Mouse (Mus musculus): ENCODE measurements around the gene Gpc3.
"Not testable (repeated sequence)": the region's sequence is repeated elsewhere in the genome, so short reads cannot be mapped to it uniquely, and the experiment has no call there.

Gene Gpc3

DNA sequence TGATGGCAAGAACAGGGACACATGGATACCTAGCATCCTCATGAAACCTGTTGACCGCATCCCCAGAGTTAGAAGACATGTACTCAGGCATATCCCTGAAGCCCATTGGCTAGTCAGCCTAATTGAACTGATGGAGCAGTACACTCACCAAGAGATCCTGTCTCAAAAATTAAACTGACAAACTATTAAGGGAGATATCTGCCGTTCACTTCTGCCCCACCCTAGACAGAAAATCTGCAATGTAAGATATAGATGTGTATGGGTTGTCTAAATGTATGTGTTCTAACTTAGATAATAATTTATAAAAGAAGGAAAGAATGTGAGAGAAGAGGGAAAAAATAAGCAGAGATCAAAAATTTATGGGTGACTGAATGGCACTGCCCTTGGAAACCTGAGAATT is 212.6 kb downstream of the Gpc3 start:
- no peak for DNase-seq (ENCODE audit: low spot score)

- DNase-seq (ENCODE audit: low spot score): no peak
Observed at GRCm38 (mm10) chrX:52375129-52375528, 238.6 kb downstream of the Gpc3 start.

GRCm38 (mm10) chrX:52374209-52374608 is 239.5 kb downstream of the Gpc3 start:
- no peak for DNase-seq (ENCODE audit: low spot score)

DNA sequence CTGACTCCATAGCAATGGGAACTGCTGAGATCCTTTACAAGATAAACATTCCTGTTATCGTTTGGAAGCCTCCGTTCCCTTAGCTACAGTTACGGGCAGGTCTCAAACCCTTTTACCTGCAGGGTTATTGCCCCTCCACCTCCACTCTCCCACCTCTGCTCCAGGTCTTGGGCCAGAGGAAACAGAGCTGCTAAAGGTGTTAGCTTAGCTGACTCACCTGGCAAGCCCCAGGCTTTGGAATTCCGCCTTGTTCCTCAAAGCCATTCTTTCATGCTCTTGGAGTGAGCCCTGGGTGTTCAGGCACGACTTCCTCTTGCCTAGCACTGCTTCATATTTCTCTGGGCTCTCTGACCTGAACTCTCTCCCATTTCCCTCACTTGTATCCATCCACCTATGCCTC is 241.3 kb downstream of the Gpc3 start:
- no peak for DNase-seq (ENCODE audit: low spot score)

DNA sequence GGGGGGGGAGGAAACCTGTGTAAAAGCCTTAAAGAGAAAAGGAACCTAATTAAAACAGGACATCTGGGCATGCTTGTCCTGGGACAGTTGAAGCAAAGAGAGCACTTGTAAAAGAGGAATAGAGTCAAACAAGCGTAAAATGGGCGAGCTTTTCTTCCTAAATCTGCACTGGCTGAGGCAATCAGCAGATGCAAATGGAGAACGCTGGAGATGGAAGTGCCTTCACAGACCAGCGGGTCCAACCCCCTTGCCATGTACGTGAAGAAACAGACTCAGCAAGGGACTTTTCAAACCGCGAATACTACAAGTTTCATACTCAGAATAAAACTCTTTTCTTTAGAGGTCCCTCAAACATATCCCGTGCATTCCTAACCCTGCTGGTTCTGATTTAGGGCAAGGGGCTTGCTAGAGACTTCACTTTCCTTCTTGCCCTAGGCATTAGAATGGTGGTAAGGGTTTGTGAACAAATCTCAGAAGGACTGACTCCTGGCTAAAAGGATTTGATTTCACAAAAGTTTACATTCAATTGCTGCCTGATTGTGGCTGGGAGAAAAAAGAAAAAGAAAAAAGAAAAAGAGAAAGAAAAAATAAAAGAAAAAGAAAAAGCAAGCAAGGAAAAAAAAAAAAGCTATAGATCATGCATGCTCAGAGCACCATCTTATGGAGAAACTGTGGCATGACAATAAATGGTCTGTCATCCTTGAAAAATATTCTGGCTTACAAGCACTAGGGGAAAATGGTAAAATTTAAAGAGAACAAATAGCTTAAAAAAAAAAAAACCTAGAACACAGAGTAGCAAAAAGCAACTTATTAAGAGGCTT is 243.6 kb downstream of the Gpc3 start:
- no peak for DNase-seq (ENCODE audit: low spot score)

DNA sequence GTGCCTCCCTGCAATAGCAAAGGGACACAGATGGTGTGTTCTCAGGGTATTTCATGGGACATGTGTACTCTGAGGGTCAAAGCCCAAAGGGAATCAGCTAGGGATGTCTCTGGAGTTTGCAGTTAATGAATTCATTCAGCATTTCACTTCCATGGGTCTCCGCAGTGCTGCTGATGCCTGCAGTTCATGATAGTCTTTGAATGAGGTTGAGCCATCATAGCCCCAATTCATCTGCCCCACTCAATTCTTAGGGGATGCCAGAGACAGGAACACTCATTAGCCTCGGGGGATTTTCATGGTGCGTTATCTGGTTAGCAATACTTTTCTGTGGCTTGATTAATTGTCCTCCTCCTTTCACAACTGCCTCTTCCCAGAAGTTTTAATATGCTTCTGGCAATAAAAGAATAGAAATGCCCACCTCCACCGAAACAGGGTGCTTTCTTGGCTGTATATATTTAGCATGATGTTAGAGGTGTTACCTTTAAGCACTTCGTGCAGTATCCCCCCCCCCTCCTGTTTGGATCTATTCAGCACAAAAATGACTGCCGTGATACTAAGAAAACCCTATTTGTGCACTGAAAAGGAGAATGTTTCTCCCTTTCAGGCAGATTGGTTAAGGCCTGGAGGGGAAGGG is 244.3 kb downstream of the Gpc3 start:
- no peak for DNase-seq (ENCODE audit: low spot score)

DNA sequence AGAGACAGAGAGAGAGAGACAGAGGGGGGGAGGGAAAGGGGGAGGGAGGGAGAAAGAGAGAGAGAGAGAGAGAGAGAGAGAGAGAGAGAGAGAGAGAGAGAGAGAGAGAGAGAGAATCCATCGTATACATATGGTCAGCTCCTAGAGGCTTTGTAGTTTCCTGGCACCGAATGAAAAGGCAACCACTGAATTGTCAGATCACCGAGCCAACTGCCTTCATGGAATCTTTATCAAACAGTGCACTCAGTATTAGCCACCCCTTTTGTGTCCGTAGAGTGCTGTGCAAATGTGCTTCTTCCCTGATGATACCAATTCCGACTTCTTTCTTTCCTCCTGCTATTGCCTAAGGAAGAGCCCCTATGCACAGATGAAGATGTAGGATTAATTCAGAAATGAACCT is 246.9 kb downstream of the Gpc3 start:
- DNase-seq (ENCODE audit: low spot score): no peak

DNA sequence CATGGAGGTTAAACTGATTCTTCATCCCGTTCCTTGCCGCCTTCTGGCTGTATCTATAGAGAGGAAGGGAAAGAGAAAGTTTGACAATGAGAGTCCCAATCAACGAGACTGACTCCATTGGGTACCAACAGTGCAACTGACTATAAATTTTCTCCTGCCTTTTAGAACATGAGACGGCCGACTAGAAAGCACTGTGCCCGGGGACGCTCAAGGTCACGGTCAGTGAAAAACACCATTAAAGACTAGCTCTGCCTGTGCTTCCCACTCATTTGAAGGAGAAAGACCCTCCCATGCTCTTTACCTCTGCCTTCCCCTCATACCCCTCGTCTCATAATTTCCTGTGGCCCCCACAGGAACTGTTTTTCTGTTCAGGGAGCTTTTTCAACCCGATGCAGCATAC is 248.0 kb downstream of the Gpc3 start:
- DNase-seq (ENCODE audit: low spot score): no peak

GRCm38 (mm10) chrX:52362241-52363011 is 251.3 kb downstream of the Gpc3 start:
- DNase-seq (ENCODE audit: low spot score): no peak

DNA sequence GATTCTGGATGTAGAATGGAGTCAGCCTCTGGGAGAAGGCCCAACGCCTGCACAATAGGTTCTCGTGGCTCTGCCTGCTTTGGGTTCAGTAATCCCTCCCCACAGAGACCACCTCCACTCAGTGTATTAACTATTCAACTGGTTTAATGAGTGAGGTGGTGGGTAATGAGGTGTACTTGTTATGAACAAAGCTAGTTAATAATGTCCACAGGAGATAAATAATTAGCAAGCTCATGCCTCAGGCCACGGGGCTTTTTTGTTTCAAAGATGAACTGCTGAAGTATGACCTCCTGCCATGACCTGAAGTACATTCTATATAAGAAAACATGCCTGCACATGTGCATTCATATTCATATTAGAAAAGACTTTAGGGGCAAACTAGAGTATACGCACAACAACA is 260.8 kb downstream of the Gpc3 start:
- DNase-seq (ENCODE audit: low spot score): no peak

DNA sequence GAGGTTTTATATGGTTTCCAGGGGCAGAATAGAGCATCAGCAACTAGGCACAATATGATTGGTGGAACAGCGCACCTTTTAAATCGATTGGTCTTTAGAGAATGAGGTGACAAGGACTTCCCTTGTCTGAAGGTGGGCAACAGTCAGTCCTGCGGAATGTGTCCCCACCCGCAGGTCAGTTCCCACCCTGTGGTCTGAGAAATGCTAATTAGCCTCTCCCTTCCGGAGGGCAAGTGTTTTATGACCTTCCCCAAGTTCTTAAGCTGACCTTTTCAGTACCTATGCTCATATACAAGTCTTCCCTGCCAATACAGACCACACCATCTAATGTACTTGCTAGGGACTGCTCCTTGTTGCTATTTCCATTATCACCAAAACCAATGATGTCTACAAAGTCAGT is 263.1 kb downstream of the Gpc3 start:
- not testable (repeated sequence) for DNase-seq (ENCODE audit: low spot score)

DNA sequence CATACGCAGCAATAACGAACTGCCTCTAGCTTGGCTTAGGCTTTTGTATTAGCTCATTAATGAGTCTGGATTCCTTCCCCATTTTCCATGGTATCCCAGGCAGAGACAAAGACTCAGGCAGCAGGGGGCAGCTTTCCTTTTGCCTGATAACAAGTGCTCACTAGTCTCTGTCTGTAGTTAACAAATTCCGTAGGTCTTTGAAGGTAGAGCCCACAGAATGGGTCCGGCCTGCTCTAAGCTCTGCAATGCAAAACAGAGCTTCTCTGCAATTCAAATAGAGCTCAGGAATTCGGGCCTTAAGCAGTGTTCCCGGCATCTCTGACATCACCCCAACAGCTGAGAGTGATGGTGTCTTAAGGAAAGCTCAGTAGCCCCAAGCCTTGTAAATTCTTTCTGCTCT is 265.0 kb downstream of the Gpc3 start:
- DNase-seq (ENCODE audit: low spot score): no peak

GRCm38 (mm10) chrX:52344018-52344417 is 269.7 kb downstream of the Gpc3 start:
- no peak for DNase-seq (ENCODE audit: low spot score)

DNA sequence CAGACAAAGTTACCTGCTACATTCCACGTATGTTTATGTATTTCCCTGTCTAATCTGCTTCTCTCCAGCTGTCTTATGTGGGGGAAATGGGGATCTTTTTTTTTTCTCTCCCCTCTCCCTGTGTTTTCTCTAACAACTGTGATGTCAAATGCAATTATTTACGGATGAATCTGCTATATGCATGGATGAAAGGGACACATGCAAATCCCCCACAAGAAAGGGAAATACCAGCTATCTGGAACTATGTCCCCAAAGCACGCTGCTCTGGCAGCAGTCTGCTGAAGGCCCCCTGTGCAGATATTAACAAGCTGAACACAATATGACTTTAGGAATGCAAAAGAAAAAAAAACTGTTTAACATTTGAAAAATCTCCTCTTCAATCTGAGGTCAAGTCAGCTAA is 273.5 kb downstream of the Gpc3 start:
- DNase-seq (ENCODE audit: low spot score): no peak

GRCm38 (mm10) chrX:52321791-52322190 is 292.0 kb downstream of the Gpc3 start:
- no peak for DNase-seq (ENCODE audit: low spot score)

- no peak for DNase-seq (ENCODE audit: low spot score)
Observed at GRCm38 (mm10) chrX:52320653-52321052, 293.1 kb downstream of the Gpc3 start.

DNA sequence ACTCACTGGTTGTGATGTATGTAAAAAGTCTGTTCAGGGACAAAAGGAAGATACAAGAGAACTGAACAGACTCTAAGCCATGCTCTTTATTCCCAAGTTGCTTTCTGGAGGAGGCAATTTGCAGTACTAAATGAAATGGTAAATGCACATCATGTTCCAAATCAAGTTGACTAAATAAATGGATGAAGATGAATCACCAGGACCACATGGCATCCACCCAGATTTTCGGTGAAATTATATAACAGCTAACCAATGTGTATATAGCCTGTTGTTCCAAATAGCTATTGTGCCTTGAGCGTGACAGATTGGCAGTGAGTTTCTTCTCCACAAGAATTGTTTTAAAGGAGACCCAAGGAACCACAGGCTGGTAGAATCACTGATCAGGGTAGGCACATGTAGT is 302.8 kb downstream of the Gpc3 start:
- DNase-seq (ENCODE audit: low spot score): no peak

GRCm38 (mm10) chrX:52305226-52305625 is 308.5 kb downstream of the Gpc3 start:
- DNase-seq (ENCODE audit: low spot score): no peak

DNA sequence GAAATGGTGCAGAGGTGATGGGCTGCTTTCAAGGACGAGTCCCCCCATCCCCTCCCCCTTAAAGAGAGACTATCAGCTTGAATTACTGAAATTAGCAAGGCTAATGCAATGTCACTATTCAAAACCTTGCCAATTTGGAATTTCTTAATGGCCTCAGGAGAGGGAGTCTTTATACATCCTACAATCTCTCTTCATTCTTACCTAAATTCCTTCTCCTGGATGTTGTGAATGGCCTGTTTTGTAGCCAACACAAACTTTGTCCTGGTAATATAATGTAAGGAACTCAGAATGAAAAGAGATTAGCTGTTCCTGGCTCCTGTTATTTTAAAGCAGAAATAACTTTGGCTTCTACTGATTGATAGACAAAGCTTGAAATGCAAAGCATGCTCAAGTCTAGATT is 325.0 kb downstream of the Gpc3 start:
- no peak for DNase-seq (ENCODE audit: low spot score)

DNA sequence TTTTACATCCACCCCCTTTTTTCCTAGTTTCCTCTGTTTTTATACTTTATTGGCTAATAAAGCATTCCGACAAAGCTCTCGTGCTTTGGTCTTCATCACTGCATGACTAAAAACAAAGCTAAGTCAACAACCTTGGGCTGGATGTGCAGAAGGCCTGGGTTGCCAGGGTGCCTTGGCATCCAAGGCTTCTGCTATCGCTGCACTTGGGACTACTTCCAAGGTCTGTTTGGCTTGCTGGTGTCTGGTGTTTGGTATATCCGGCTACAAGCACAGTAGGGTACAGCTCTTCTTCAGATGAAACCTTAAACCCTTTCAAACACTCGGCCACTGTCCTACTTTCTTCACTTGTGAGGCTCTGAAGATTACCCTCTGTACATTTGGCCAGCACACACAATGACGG is 325.8 kb downstream of the Gpc3 start:
- DNase-seq (ENCODE audit: low spot score): no peak

DNA sequence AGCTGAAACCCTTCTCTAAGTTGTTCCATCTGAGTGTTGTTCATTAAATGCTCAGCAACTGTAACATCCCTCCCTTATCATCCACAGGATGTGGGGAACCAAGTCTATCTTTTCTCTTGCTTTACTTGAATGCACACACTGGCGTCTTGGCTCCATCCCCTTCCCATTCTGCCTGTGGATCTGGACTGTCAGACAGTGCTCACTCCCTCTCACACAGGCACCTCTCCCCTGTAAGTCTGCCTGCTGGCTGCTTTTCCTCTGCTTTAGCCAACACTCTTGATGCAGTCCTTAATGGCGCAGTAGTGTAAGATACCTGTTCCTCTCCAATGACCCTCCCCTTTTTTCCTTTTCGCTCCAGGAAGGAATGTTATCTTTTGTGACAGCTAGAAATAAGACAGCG is 331.7 kb downstream of the Gpc3 start:
- no peak for DNase-seq (ENCODE audit: low spot score)

DNA sequence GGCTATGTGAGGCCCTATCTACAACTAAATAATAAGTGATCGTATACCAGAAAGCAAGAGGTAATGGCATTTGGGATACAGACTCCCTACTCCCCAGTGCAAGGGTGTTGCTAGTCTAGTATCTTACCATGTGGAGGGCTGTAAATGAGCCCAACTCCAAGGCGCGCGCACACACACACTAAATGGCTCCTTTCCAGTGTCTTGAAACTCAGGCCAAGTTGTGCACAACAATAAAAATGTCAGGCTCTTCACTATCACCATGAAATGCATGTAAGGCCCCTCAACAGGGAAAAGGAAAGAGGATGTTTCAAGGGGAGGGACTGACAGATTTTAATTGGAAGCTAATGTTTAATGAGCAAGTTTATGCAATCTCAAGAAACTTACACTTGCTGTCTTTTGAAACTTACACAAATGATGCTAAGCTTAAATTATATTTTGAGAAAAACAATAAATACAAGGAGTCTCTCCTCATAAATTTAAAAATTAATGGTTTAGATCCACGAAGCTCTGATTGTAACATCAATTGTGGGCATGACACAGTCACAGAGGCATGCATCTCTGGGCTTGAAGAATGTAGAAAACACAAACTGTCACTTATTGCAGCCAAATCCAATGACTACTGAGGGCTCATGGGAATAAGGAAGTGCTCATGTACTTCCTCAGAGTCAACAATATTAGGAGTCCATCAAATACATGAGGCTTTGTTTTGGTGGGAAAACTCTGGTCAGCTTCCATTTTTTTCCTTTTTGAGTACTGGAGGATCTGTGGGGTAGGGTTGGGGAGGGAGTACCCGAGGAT is 332.4 kb downstream of the Gpc3 start:
- no peak for DNase-seq (ENCODE audit: low spot score)

Data from yolk sac, embryonic 10.5 days (tissue).